Mouse (Mus musculus) stomach, postnatal 0 days (tissue): ENCODE measurements around the gene Scaf1. TPM values are rescaled to one million over a fixed set of nuclear protein-coding genes. Genes with fewer than 3 reads are reported as not detected.

Experiments
- ATAC-seq: fragments of 200-750 bp; cut with Nextera tagmentation; 2 replicates; pipeline ENCODE4 v1.8.0; 2017; ENCODE audit not compliant: low FRiP score, low TSS enrichment
- DNase-seq: peaks from one replicate; pipeline ENCODE4 v3.0.0-alpha.2; 2016; ENCODE audit warnings: low spot score
- H3K27ac ChIP-seq: fragments of 300-500 bp; sonication (generic); replicated peaks from 2 replicates; pipeline ENCODE4 v1.5.1; 2014; ENCODE audit warnings: mild to moderate bottlenecking, control low read depth
- H3K27me3 ChIP-seq: fragments of 300-500 bp; sonication (generic); 2 replicates; pipeline ENCODE4 v1.6.1; 2014; ENCODE audit warnings: low read length; ENCODE audit not compliant: control insufficient read depth, insufficient read depth
- H3K36me3 ChIP-seq: fragments of 300-500 bp; sonication (generic); 2 replicates; pipeline ENCODE4 v1.6.1; 2014; ENCODE audit warnings: low read length, mixed read lengths; ENCODE audit not compliant: control insufficient read depth, insufficient read depth
- H3K4me1 ChIP-seq: fragments of 300-500 bp; sonication (generic); replicated peaks from 2 replicates; pipeline ENCODE4 v1.6.1; 2014; ENCODE audit warnings: antibody characterized with exemption; ENCODE audit not compliant: control insufficient read depth, insufficient read depth
- H3K4me2 ChIP-seq: fragments of 300-500 bp; sonication (generic); replicated peaks from 2 replicates; pipeline ENCODE4 v1.6.1; 2014; ENCODE audit warnings: low read depth, mild to moderate bottlenecking, control low read depth, moderate library complexity
- H3K4me3 ChIP-seq: fragments of 300-500 bp; sonication (generic); 2 replicates; pipeline ENCODE4 v1.5.1; 2014; ENCODE audit warnings: low read depth, low read length, control low read depth
- H3K9ac ChIP-seq: fragments of 300-500 bp; sonication (generic); 2 replicates; pipeline ENCODE4 v1.6.1; 2014; ENCODE audit warnings: mild to moderate bottlenecking, low read length, control low read depth, mixed read lengths
- H3K9me3 ChIP-seq: fragments of 300-500 bp; sonication (generic); 2 replicates; pipeline ENCODE4 v1.6.1; 2016; ENCODE audit warnings: low read length; ENCODE audit not compliant: control insufficient read depth
- CTCF ChIP-seq: IDR thresholded peaks from 2 replicates; pipeline ENCODE4 v1.5.1; 2016; ENCODE audit warnings: antibody characterized with exemption, low read depth, mild to moderate bottlenecking, moderate library complexity
- EP300 ChIP-seq: optimal IDR thresholded peaks from 2 replicates; pipeline ENCODE3; 2016; ENCODE audit warnings: antibody characterized with exemption
- WGBS: fragments of 180-500 bp; shearing (Covaris S2); extraction: QIAGEN DNeasy Blood & Tissue Kit; methylation state at CpG from one replicate; pipeline ENCODE4 v1.1.7; 2014; 5-methylcytosine and 5-hydroxymethylcytosine counted together
- polyA plus RNA-seq: library from polyadenylated mRNA; unstranded; fragments of >200 nt; fragmentation: Nextera tagmentation; extraction: Ambion mirVana; gene quantifications from 2 replicates; pipeline ENCODE4 v1.2.1, GENCODE M21; 2015

Scaf1 gene
- polyA plus RNA-seq, 1 experiment from 2014 or later = 14.9 TPM

- no peaks in the 10 kb centered on the region for H3K27me3 ChIP-seq
- peaks cover 13% of the 10 kb centered on the region for H3K36me3 ChIP-seq
- no peaks in the 10 kb centered on the region for H3K9me3 ChIP-seq
- ATAC-seq = no peak
- peak; percentile 54 for DNase-seq
- WGBS = under 1% methylated on average over 38 of the region's 38 CpGs
- H3K4me3 ChIP-seq = peak overlapping the region; percentile 83
- peak overlapping the region; percentile 99 for H3K4me2 ChIP-seq
- TF ChIP-seq EP300 = no peak
- TF ChIP-seq CTCF = peak; percentile 3; the same call in 1 of the 2 replicates
- peak overlapping the region; percentile 97 for H3K27ac ChIP-seq
- 0 out of 2 replicates have a peak, but pooled peaks cover 4% of the 10 kb centered on the region for H3K4me1 ChIP-seq
- H3K9ac ChIP-seq = peak overlapping the region; percentile 87
Observed at GRCm38 (mm10) chr7:45052181-45052861, 36.2 kb upstream of the Scaf1 start.

GRCm38 (mm10) chr7:45051601-45051974, 35.4 kb upstream of the Scaf1 start:
- H3K4me1 ChIP-seq = 0 out of 2 replicates have a peak, but pooled peaks cover 4% of the 10 kb centered on the region
- no peak for TF ChIP-seq CTCF
- no peak for TF ChIP-seq EP300
- DNase-seq (no peak), ATAC-seq (no peak)
- H3K9me3 ChIP-seq = no peaks in the 10 kb centered on the region
- H3K4me3 ChIP-seq = peak overlapping the region; percentile 83
- no peaks in the 10 kb centered on the region for H3K27me3 ChIP-seq
- peak overlapping the region; percentile 87 for H3K9ac ChIP-seq
- WGBS = 5% methylated on average over 13 of the region's 13 CpGs
- H3K4me2 ChIP-seq = peak overlapping the region; percentile 99
- H3K27ac ChIP-seq = peak overlapping the region; percentile 97
- H3K36me3 ChIP-seq = peaks cover 18% of the 10 kb centered on the region

GRCm38 (mm10) chr7:45050945-45051600, 34.9 kb upstream of the Scaf1 start:
- 10% methylated on average over 16 of the region's 16 CpGs for WGBS
- Histone ChIP-seq H3K4me1 (0 out of 2 replicates have a peak, but pooled peaks cover 4% of the 10 kb centered on the region), H3K36me3 (peaks cover 23% of the 10 kb centered on the region), H3K27ac (peak overlapping the region; percentile 97), H3K4me3 (peak overlapping the region; percentile 83), H3K9me3 (no peaks in the 10 kb centered on the region), H3K4me2 (peak overlapping the region; percentile 99), H3K9ac (no peak overlapping the region), H3K27me3 (no peaks in the 10 kb centered on the region)
- TF ChIP-seq EP300 (no peak), CTCF (0 out of 2 replicates have a peak, but pooled peaks have one; percentile 0)
- DNase-seq = peak; percentile 79
- no peak for ATAC-seq

GRCm38 (mm10) chr7:45048923-45049657, 32.9 kb upstream of the Scaf1 start:
- Histone ChIP-seq H3K27ac (no peak overlapping the region), H3K9me3 (no peaks in the 10 kb centered on the region), H3K36me3 (peaks cover 29% of the 10 kb centered on the region), H3K4me2 (no peak overlapping the region), H3K27me3 (no peaks in the 10 kb centered on the region), H3K4me3 (no peak overlapping the region), H3K9ac (no peak overlapping the region), H3K4me1 (0 out of 2 replicates have a peak, but pooled peaks cover 4% of the 10 kb centered on the region)
- DNase-seq = peak; percentile 12
- no peak for ATAC-seq
- TF ChIP-seq EP300 (no peak), CTCF (no peak)
- 87% methylated on average over 23 of the region's 23 CpGs for WGBS

- H3K4me1 ChIP-seq = 0 out of 2 replicates have a peak, but pooled peaks cover 4% of the 10 kb centered on the region
- ATAC-seq (no peak), DNase-seq (peak; percentile 16)
- WGBS = 89% methylated on average over 38 of the region's 38 CpGs
- TF ChIP-seq EP300 (no peak), CTCF (peak; percentile 28; the same call in 1 of the 2 replicates)
- no peak overlapping the region for H3K4me3 ChIP-seq
- H3K27ac ChIP-seq = no peak overlapping the region
- no peak overlapping the region for H3K9ac ChIP-seq
- H3K36me3 ChIP-seq = peaks cover 31% of the 10 kb centered on the region
- no peaks in the 10 kb centered on the region for H3K27me3 ChIP-seq
- H3K4me2 ChIP-seq = no peak overlapping the region
- no peaks in the 10 kb centered on the region for H3K9me3 ChIP-seq
Observed at GRCm38 (mm10) chr7:45048001-45048890, 32.1 kb upstream of the Scaf1 start.
